Mouse (Mus musculus): ENCODE results near the gene Gdf10.
A peak's percentile ranks its signal among the peaks of the same experiment; 100 is the strongest.

Gene Gdf10

DNA sequence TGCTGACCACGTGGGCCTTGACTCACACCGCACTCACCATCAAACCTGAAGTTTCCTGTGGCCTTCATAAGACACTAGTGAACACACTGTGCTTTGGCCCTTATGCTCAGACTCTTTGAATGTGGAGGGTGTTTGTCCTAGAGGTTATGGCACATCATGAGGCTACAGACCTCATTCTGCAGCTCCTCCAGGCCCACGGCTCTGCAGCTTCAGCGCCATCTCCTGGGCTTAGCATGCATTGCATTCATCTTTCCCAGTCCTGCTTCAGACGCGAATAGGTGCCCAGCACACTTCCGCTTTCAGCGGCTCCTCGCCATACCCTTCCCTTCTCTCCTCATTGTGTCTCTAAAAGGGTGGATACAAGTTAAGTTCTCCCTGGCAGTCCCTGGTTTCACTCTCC is 15.7 kb downstream of the Gdf10 start:
- peak; percentile 73 for DNase-seq (ENCODE audit: low spot score)

DNA sequence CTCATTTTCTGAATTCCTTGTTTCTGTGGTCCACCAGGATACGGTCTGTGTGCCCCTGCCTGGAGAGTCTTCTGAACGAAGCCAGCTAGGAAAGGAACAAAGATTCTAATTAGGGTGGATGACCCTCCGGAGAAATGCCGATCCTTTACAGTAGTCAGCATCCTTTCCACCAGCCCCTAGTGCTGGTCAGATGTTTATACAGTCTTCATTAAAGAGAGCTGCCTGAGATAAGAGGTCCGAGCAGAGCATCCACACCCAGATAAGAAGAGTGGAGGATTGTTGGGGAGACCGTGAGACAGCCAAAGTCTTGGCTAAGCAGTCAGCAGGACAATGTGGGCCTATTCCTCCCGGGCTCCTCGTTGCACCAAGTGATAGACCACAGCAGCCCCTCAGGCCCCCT is 17.4 kb downstream of the Gdf10 start, which contains the start of gene Gdf2:
TSS of gene Gdf2 (plus strand) at position 301 of the 400 bp plus-strand sequence.
- DNase-seq (ENCODE audit: low spot score), result no peak

DNA sequence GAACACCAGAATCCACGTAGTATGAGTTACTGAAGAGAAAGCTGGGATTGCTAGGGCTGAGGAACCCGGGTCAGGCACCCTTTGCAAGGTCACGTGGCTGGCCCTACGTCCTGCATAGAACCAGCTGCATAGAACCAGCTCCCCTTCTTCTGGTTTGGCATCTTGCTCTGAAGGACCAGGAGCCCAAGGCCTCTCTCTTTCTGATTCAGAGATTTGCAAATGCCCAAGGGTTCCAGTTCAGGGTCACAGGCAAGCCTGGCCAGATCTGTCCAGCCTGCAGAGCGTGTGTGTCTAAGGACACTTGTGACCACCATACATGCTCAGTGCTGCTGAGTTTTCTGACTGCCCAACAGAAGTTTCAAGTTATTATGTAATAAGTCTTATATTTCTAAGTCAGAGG is 18.8 kb downstream of the Gdf10 start:
- DNase-seq (ENCODE audit: low spot score), result no peak

DNA sequence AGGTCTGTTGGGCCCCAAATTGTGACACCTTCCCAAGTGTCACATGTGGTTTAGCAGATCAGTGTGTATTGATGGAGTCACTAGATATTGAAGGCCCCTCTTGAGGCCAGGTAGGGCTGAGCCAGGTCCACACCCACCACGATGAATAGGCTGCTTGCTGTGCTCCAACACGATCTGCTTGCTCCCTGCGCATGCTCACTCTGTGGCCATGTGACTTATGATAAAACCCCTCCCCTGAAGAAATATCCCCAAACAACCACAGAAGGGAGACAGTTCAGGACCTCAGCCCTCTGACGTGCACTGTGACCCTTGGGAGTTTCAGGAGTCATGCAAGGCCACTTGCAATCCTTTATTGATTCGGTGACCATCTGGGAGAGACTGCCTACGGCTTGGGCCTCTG is 22.7 kb downstream of the Gdf10 start:
- DNase-seq (ENCODE audit: low spot score), result no peak

DNA sequence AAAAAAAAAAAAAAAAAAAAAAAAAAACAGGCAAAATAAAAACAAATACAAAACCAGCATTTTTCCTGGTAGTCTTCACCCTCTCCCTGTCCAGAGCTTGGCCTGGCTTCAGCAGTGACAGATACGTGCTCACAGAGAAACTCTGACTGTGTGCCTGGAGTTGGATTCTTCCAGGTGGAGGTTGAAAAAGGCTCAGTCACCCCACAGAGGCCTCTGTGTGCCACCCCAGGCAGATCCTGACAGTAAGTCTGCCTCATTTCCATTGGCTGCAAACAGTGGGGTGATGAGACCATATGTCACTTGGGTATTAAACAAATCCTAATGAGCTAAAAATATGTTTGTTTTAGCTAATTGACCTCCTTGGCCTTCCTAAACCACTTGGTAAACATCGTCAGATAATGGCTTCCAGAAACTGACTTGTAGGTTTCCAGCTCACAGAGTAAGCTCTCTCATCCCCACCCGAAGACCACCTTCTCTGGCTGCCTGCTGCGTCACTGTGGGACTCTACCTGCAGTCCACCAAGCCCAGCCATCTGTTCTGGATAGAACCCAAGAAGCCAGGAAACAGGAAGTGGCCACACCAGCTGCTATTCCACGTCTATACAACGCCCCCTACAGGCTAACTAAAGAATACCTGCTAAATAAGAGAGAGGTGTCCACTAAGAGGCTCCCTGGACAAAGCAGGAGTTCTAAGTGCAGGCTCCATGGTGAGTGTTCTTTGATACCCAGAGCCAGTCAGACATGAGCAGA is 29.0 kb downstream of the Gdf10 start:
- DNase-seq (ENCODE audit: low spot score), result no peak

DNA sequence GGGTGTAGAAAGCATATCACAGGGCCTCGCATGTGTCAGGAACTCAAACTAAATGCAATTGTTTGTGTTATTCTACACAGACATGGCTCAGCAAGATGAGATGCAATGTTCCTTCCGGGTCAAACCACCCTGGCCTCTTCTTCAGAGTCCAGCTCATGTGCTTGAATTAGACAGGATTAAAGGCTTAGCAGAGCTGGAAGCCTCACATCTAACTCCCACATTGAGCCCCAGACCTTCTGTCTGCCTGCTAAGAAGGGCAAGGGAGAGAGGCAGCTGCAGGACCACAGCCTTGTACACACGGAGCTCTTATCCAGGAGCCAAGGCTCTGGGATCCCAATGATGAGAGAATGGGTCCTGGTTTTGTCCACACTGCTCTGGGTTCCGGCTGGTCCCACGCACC is 30.4 kb downstream of the Gdf10 start, which contains the start of gene Rbp3:
TSS of gene Rbp3 (plus strand) at position 243 of the 400 bp plus-strand sequence.
- DNase-seq (ENCODE audit: low spot score), result no peak

DNA sequence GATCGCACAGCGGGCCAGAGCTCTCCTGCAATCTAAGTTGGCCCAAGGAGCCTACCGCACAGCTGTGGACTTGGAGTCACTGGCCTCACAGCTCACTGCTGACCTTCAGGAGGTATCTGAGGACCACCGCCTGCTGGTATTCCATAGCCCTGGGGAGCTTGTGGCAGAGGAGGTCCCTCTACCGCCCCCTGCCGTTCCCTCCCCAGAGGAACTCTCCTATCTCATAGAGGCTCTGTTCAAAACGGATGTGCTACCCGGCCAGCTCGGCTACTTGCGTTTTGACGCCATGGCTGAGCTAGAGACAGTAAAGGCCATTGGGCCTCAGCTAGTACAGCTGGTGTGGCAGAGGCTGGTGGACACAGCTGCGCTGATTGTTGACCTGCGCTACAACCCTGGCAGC is 32.7 kb downstream of the Gdf10 start:
- no peak for DNase-seq (ENCODE audit: low spot score)

DNA sequence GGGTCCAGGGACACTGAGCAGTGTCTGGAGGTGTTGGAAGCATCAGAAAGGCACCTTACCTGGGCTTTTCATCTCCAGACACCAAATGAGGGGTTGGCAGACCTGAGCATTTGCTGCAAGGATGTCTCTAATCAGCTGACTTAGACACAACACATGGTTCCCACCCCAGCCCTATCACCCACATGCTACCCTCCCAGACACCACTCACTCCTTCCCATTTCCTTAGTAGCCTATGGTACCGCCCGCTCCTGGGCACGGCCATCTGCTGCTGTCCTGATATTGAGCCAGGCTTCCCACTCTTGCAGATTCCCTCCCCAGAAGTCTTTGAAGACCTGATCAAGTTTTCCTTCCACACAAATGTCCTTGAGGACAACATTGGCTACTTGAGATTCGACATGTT is 34.8 kb downstream of the Gdf10 start:
- no peak for DNase-seq (ENCODE audit: low spot score)

DNA sequence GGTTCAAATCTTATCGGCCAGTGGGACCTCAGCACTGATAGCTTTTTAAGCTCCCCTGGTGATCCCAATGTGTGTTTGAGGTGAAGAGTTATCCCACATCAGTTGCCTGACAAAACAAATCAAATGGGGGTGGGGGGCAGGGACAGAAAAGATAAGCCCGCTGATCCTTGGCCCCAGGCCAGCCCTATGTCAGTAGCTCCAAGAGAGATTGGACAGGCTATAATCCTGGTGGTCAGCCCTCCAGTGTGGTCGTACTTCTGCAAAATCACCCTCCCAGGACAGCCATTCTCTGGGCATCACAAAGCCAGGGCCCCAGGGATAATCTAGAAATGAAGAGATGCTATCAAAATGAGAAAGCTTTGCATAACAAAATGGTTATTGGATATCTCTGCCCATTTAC is 35.5 kb downstream of the Gdf10 start:
- no peak for DNase-seq (ENCODE audit: low spot score)

DNA sequence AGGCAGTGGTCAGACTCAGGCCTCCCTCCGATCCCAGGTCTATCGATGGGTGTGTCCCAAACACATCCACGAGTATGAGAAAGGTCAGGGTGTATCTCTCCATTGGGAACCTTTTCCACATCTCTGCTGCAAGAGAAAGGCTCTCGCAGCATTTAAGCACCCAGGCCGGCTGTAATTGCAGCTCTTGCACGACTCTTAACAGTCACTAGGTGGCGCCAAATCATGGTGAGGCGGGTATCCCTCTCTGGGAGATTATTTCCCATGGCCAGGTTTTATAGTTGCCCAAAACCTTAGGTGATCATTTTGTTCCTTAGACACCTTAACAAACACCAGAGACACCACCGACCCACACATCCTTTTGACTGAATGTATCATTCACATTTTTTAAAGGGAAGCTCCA is 36.0 kb downstream of the Gdf10 start:
- DNase-seq (ENCODE audit: low spot score), result peak; percentile 50

DNA sequence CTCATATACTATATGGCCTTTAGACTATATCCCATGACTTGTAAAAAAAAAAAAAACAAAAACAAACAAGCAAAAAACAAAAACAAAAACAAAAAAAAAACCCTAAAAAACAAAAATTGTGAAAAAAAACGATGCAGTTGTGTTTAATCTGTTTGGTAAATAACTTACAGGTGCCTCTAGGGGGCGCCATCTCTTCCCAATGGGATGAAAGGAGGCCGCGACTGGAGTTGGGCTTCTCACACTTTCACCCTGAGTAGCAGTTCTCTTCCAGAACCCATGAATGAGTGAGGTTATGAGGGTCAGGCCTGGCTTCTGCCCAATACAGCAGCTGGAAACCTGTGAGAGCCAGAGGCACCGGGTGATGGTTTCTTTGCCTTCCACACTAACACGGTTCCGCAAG is 42.3 kb downstream of the Gdf10 start:
- DNase-seq (ENCODE audit: low spot score), result no peak

DNA sequence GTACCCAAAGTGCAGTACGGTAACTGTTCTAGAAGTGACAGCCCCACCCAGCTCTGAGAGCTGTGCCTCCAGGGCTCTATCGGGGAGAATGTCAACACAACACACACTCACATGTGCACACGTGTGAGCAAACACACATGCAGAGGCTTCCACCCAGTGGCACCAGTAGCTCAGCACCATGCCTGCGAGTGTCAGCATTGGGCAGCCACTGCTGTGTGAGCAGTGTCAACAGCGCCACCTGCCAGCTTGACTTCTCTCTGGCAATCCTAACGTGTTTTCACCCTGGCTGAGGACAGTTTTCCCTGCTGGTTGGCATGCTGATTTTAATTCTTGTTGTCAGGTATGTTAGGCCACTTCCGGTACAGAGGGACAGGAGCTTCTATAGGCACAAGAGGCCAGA is 49.3 kb downstream of the Gdf10 start:
- no peak for DNase-seq (ENCODE audit: low spot score)

DNA sequence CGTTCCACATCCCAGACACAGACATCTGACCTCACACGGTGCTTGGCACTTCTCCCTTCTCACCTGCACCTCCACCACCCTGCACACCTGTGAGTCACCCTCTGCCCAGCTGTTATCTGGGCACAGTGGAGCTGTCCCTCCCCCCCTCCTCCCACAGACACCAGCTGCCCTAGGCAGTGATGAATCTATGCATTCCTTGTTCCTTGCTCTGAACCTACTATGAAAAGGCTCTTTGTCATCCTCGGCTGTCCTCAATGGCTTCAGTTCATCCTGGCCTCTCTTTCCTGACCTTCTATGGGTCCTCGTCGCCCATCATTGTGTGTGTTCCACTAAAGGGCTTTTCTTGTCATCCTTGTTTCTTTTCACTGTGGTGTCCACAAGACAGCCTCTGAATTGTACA is 51.4 kb downstream of the Gdf10 start:
- DNase-seq (ENCODE audit: low spot score), result no peak

DNA sequence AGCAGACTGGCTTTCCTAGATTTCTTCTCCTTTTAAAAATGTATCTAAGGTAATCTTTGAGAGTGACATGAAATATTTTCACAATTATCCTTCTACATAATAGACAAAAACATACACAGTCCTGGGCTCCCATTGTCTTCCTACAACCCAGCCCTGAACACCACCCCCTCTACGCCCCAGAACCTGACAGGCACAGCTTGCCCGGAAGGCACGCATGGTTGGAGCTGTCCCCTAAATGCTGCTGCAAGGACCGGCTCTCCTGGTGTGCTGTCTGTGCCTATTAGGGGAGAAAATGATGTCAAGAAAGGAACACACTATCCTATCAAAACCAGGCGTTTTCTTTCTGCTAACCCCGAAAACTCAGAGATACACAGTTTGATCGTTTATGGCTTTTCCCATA is 54.4 kb downstream of the Gdf10 start:
- no peak for DNase-seq (ENCODE audit: low spot score)

DNA sequence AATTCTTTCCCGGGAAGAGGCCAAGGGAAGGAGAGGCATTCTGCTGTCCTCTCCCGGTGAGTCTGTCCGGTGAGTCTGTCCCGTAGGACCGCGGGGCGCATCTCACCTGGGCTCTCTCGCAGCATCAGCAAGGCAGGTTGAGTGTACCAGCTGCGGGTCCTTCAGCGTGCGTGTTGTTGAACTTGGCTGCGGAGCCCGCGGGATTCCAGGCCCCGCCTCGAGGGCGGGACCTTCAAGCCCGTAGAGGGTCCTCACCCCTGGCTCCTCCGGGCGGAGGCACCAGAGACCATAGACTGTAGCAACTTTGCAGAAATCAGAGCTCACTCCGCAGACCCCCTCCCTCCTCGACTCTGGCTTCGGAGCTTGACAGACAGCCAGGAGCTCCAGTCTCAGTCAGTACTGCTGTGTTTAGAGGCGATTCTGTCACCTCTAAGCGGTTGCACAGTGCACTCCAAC is 55.2 kb downstream of the Gdf10 start, which contains the start of gene Zfp488:
TSS of gene Zfp488 (minus strand) at position 161 of the 456 bp plus-strand sequence.
- DNase-seq (ENCODE audit: low spot score), result no peak
